Mouse (Mus musculus): ENCODE measurements at regions not wholly inside any gene's neighbourhood (a gene's known extent, or its start where the extent isn't known, plus 50 kb on each side); places are given as distances from the start of the nearest gene placed in this dataset.

GRCm38 (mm10) chr5:56394021-56394420 is 1323.7 kb upstream of the Pcdh7 start:
- H3K27me3 ChIP-seq: no peaks in the 10 kb centered on the region
- no peaks in the 10 kb centered on the region for H3K9me3 ChIP-seq (replicated peaks)
- no peak overlapping the region for H3K27ac ChIP-seq
- no peaks in the 10 kb centered on the region for H3K4me1 ChIP-seq
- no peak overlapping the region for H3K4me2 ChIP-seq
- WGBS: 72% methylated on average over 3 of the region's 3 CpGs
- no peak overlapping the region for H3K9ac ChIP-seq
- no peaks in the 10 kb centered on the region for H3K36me3 ChIP-seq (ENCODE audit: poor library complexity, severe bottlenecking)
- no peak for ATAC-seq
- no peak overlapping the region for H3K4me3 ChIP-seq

DNA sequence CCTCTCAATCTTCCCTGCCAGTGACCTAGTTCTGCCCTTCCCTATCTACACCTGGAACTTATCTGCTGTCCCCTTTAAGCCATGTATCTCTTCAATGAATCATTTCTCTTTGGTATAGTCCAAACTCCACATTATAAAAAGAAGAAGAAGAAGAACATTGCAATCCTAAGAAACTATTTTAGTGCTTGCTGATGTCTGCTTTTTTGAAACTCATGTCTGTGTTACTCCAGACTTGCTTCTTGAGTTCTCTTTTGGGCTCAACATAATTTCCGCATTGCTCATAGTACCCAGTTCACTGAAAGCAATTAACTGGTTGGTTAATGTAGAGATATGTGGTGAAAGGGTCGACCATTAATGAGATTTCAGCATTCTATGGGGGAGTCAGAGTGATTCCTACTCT is 1282.8 kb upstream of the Pcdh7 start:
- H3K9ac ChIP-seq: no peak overlapping the region
- 79% methylated on average over 2 of the region's 2 CpGs for WGBS
- no peaks in the 10 kb centered on the region for H3K4me1 ChIP-seq
- no peak overlapping the region for H3K4me2 ChIP-seq
- no peaks in the 10 kb centered on the region for H3K27me3 ChIP-seq
- no peak overlapping the region for H3K4me3 ChIP-seq
- no peaks in the 10 kb centered on the region for H3K9me3 ChIP-seq (replicated peaks)
- H3K27ac ChIP-seq: no peak overlapping the region
- ATAC-seq: no peak
- H3K36me3 ChIP-seq (ENCODE audit: poor library complexity, severe bottlenecking): no peaks in the 10 kb centered on the region

GRCm38 (mm10) chr5:56440423-56440822 is 1277.3 kb upstream of the Pcdh7 start:
- Histone ChIP-seq H3K4me2 (no peak overlapping the region), H3K9ac (no peak overlapping the region), H3K27ac (no peak overlapping the region), H3K4me3 (no peak overlapping the region), H3K36me3 (ENCODE audit: poor library complexity, severe bottlenecking) (no peaks in the 10 kb centered on the region), H3K9me3 (replicated peaks) (no peaks in the 10 kb centered on the region), H3K27me3 (no peaks in the 10 kb centered on the region), H3K4me1 (no peaks in the 10 kb centered on the region)
- 62% methylated on average over 2 of the region's 2 CpGs for WGBS
- ATAC-seq: peak; percentile 62; the same call in 1 of the 2 replicates

DNA sequence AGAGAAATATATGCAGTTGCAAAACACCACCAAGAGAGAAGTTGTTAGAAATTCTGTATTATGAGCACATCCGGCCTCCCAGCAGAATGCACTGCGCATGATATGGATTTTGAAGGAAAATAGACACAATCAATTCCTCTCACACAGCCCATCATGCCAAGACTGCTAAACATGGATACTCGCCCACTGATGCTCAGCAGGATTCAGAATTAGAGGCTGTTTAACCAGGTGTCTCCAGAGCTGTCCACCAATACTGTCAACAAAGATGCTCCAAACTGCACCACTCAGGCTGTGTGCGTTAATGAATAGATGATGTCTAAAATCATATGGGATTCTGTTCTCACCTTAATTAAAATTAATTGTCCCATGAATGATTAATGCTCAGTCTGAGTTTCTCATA is 1230.0 kb upstream of the Pcdh7 start:
- 78% methylated on average over 4 of the region's 4 CpGs for WGBS
- no peak for ATAC-seq
- no peaks in the 10 kb centered on the region for H3K36me3 ChIP-seq (ENCODE audit: poor library complexity, severe bottlenecking)

More for the DNA sequence above, 1230.0 kb upstream of the Pcdh7 start:
- Histone ChIP-seq H3K9ac (no peak overlapping the region), H3K27ac (no peak overlapping the region), H3K27me3 (no peaks in the 10 kb centered on the region), H3K9me3 (replicated peaks) (no peaks in the 10 kb centered on the region), H3K4me3 (no peak overlapping the region), H3K4me1 (no peaks in the 10 kb centered on the region), H3K4me2 (no peak overlapping the region)
